Mouse (Mus musculus) spleen, postnatal 4 days (tissue): ENCODE data around the gene Dsp.
A peak's percentile ranks its signal among the peaks of the same experiment; 100 is the strongest.

Experiments
- DNase-seq, 2 experiments: peaks; one replicate each; pipeline ENCODE4 v3.0.0; 2022; ENCODE audit warnings: low spot score in 2 of 2

Dsp gene

GRCm38 (mm10) chr13:38170707-38171144 lies 19.6 kb downstream of the Dsp start:
- no peak for DNase-seq

- DNase-seq, result no peak
Measured at GRCm38 (mm10) chr13:38193406-38193805, 42.3 kb downstream of the Dsp start.

- DNase-seq, result peak in 1 of 2 experiments; percentile 32
Measured at GRCm38 (mm10) chr13:38201413-38201812, 50.3 kb downstream of the Dsp start.

- DNase-seq, result no peak
Measured at GRCm38 (mm10) chr13:38204171-38204570, 53.1 kb downstream of the Dsp start.

GRCm38 (mm10) chr13:38204702-38205482 lies 53.8 kb downstream of the Dsp start, which contains the start of gene Snrnp48:
TSS of gene Snrnp48 (plus strand) at chr13:38204938.
- DNase-seq, result peak; percentile 86 to 92

- no peak for DNase-seq
Measured at GRCm38 (mm10) chr13:38211122-38211521, 60.0 kb downstream of the Dsp start.

GRCm38 (mm10) chr13:38218686-38219085 lies 67.6 kb downstream of the Dsp start:
- DNase-seq, result peak in 1 of 2 experiments; percentile 19

- DNase-seq, result no peak
Measured at GRCm38 (mm10) chr13:38220331-38220730, 69.2 kb downstream of the Dsp start.

- DNase-seq, result peak in 1 of 2 experiments; percentile 40
Measured at GRCm38 (mm10) chr13:38230177-38230821, 79.2 kb downstream of the Dsp start.

- no peak for DNase-seq
Measured at GRCm38 (mm10) chr13:38232411-38232810, 81.3 kb downstream of the Dsp start.

GRCm38 (mm10) chr13:38232856-38233625 lies 81.9 kb downstream of the Dsp start:
- no peak for DNase-seq

GRCm38 (mm10) chr13:38234651-38235050 lies 83.6 kb downstream of the Dsp start:
- DNase-seq, result no peak

GRCm38 (mm10) chr13:38235370-38235769 lies 84.3 kb downstream of the Dsp start:
- DNase-seq, result no peak

GRCm38 (mm10) chr13:38248151-38248550 lies 97.1 kb downstream of the Dsp start:
- DNase-seq, result no peak
